Mouse (Mus musculus): ENCODE data around the gene Ak3. TPM values are rescaled to one million over a fixed set of nuclear protein-coding genes. Genes with fewer than 3 reads are reported as not detected.
"Not testable (repeated sequence)": the region's sequence is repeated elsewhere in the genome, so short reads cannot be mapped to it uniquely, and the experiment has no call there.

The Ak3 gene
- polyA plus RNA-seq, 1 experiment from 2014 or later, result 101 TPM

- WGBS, result 89% methylated on average over 12 of the region's 12 CpGs
- Histone ChIP-seq H3K36me3 (peaks cover 13% of the 10 kb centered on the region), H3K9me3 (no peaks in the 10 kb centered on the region), H3K4me3 (replicated peaks) (no peak overlapping the region), H3K4me1 (replicated peaks) (no peaks in the 10 kb centered on the region), H3K4me2 (replicated peaks) (no peak overlapping the region), H3K27me3 (replicated peaks) (no peaks in the 10 kb centered on the region), H3K27ac (no peak overlapping the region), H3K9ac (no peak overlapping the region)
- no peak for ATAC-seq
Observed at GRCm38 (mm10) chr19:29011355-29011990, 36.3 kb downstream of the Ak3 start.

- H3K9me3 ChIP-seq, result no peaks in the 10 kb centered on the region
- no peak overlapping the region for H3K4me3 ChIP-seq (replicated peaks)
- peaks cover 9% of the 10 kb centered on the region for H3K36me3 ChIP-seq
- no peaks in the 10 kb centered on the region for H3K4me1 ChIP-seq (replicated peaks)
- H3K27me3 ChIP-seq (replicated peaks), result no peaks in the 10 kb centered on the region
- ATAC-seq, result no peak
- no peak overlapping the region for H3K4me2 ChIP-seq (replicated peaks)
- no peak overlapping the region for H3K27ac ChIP-seq
- no peak overlapping the region for H3K9ac ChIP-seq
- 94% methylated on average over 11 of the region's 11 CpGs for WGBS
Observed at GRCm38 (mm10) chr19:29009046-29009445, 38.7 kb downstream of the Ak3 start.

- 83% methylated on average over 3 of the region's 3 CpGs for WGBS
- no peaks in the 10 kb centered on the region for H3K27me3 ChIP-seq (replicated peaks)
- no peak overlapping the region for H3K4me2 ChIP-seq (replicated peaks)
- H3K9me3 ChIP-seq, result no peaks in the 10 kb centered on the region
- H3K4me1 ChIP-seq (replicated peaks), result no peaks in the 10 kb centered on the region
- H3K36me3 ChIP-seq, result peaks cover 9% of the 10 kb centered on the region
- no peak overlapping the region for H3K27ac ChIP-seq
- H3K9ac ChIP-seq, result no peak overlapping the region
- no peak overlapping the region for H3K4me3 ChIP-seq (replicated peaks)
- ATAC-seq, result no peak
Observed at GRCm38 (mm10) chr19:29008069-29008706, 39.6 kb downstream of the Ak3 start.

- H3K9me3 ChIP-seq; H3K4me1 ChIP-seq (replicated peaks); H3K4me2 ChIP-seq (replicated peaks); H3K36me3 ChIP-seq; H3K9ac ChIP-seq; H3K27ac ChIP-seq; H3K27me3 ChIP-seq (replicated peaks); ATAC-seq; H3K4me3 ChIP-seq (replicated peaks): not testable (repeated sequence)
- 95% methylated on average over 16 of the region's 16 CpGs for WGBS
Observed at GRCm38 (mm10) chr19:29000321-29000720, 47.4 kb downstream of the Ak3 start.

GRCm38 (mm10) chr19:28997976-28998630, 49.7 kb downstream of the Ak3 start:
- Histone ChIP-seq H3K4me2 (replicated peaks) (no peak overlapping the region), H3K9ac (no peak overlapping the region), H3K9me3 (no peaks in the 10 kb centered on the region), H3K36me3 (peaks cover 11% of the 10 kb centered on the region; the same call in 1 of the 2 replicates), H3K4me1 (replicated peaks) (no peaks in the 10 kb centered on the region), H3K27ac (no peak overlapping the region), H3K27me3 (replicated peaks) (no peaks in the 10 kb centered on the region), H3K4me3 (replicated peaks) (no peak overlapping the region)
- no peak for ATAC-seq
- 75% methylated on average over 4 of the region's 4 CpGs for WGBS

GRCm38 (mm10) chr19:28995366-28995765, 52.4 kb downstream of the Ak3 start:
- Histone ChIP-seq H3K4me3 (replicated peaks) (no peak overlapping the region), H3K27ac (no peak overlapping the region), H3K4me1 (replicated peaks) (peaks cover 6% of the 10 kb centered on the region; the same call in 1 of the 2 replicates), H3K27me3 (replicated peaks) (no peaks in the 10 kb centered on the region), H3K36me3 (0 out of 2 replicates have a peak, but pooled peaks cover 11% of the 10 kb centered on the region), H3K9ac (no peak overlapping the region), H3K9me3 (no peaks in the 10 kb centered on the region), H3K4me2 (replicated peaks) (no peak overlapping the region)
- 89% methylated on average over 5 of the region's 5 CpGs for WGBS
- no peak for ATAC-seq

- no peak for ATAC-seq
- Histone ChIP-seq H3K4me2 (replicated peaks) (no peak overlapping the region), H3K4me3 (replicated peaks) (no peak overlapping the region), H3K36me3 (0 out of 2 replicates have a peak, but pooled peaks cover 11% of the 10 kb centered on the region), H3K27ac (no peak overlapping the region), H3K4me1 (replicated peaks) (peaks cover 6% of the 10 kb centered on the region; the same call in 1 of the 2 replicates), H3K9me3 (no peaks in the 10 kb centered on the region), H3K9ac (no peak overlapping the region), H3K27me3 (replicated peaks) (no peaks in the 10 kb centered on the region)
- WGBS, result 74% methylated on average over 7 of the region's 7 CpGs
Observed at GRCm38 (mm10) chr19:28994870-28995269, 52.9 kb downstream of the Ak3 start.

GRCm38 (mm10) chr19:28991391-28991790, 56.4 kb downstream of the Ak3 start:
- ATAC-seq, result no peak
- Histone ChIP-seq H3K27me3 (replicated peaks) (no peaks in the 10 kb centered on the region), H3K4me3 (replicated peaks) (peak overlapping the region; percentile 89), H3K4me1 (replicated peaks) (peaks cover 6% of the 10 kb centered on the region; the same call in 1 of the 2 replicates), H3K9me3 (no peaks in the 10 kb centered on the region), H3K27ac (no peak overlapping the region), H3K36me3 (0 out of 2 replicates have a peak, but pooled peaks cover 11% of the 10 kb centered on the region), H3K9ac (peak overlapping the region; percentile 90), H3K4me2 (replicated peaks) (peak overlapping the region; percentile 75)
- 68% methylated on average over 5 of the region's 5 CpGs for WGBS

GRCm38 (mm10) chr19:28990590-28991221, 57.1 kb downstream of the Ak3 start:
- Histone ChIP-seq H3K36me3 (0 out of 2 replicates have a peak, but pooled peaks cover 6% of the 10 kb centered on the region), H3K27ac (peak overlapping the region; percentile 88), H3K4me2 (replicated peaks) (peak overlapping the region; percentile 75), H3K4me1 (replicated peaks) (peaks cover 6% of the 10 kb centered on the region; the same call in 1 of the 2 replicates), H3K9me3 (no peaks in the 10 kb centered on the region), H3K4me3 (replicated peaks) (peak overlapping the region; percentile 89), H3K9ac (peak overlapping the region; percentile 90), H3K27me3 (replicated peaks) (no peaks in the 10 kb centered on the region)
- under 1% methylated on average over 41 of the region's 41 CpGs for WGBS
- peak; percentile 75 for ATAC-seq

- peak within 1 kb of the TSS; percentile 88 for H3K27ac ChIP-seq
- 0% methylated on average over 37 of the region's 37 CpGs for WGBS
Observed at GRCm38 (mm10) chr19:28990194-28990589, 57.6 kb downstream of the Ak3 start, which contains the start of gene Cdc37l1. Gene Cdc37l1, plus strand, starts transcription at chr19:28990352.

GRCm38 (mm10) chr19:28989515-28989914, 58.2 kb downstream of the Ak3 start:
- Histone ChIP-seq H3K36me3 (no peaks in the 10 kb centered on the region), H3K4me2 (replicated peaks) (peak overlapping the region; percentile 75), H3K9me3 (no peaks in the 10 kb centered on the region), H3K9ac (peak overlapping the region; percentile 90), H3K4me1 (replicated peaks) (peaks cover 6% of the 10 kb centered on the region; the same call in 1 of the 2 replicates), H3K4me3 (replicated peaks) (peak overlapping the region; percentile 89), H3K27me3 (replicated peaks) (no peaks in the 10 kb centered on the region), H3K27ac (no peak overlapping the region)
- no peak for ATAC-seq
- WGBS, result 49% methylated on average over 8 of the region's 8 CpGs

More at GRCm38 (mm10) chr19:28990194-28990589, 57.6 kb downstream of the Ak3 start, which contains the start of gene Cdc37l1:
- ATAC-seq, result peak; percentile 99
- Histone ChIP-seq H3K4me3 (replicated peaks) (peak within 1 kb of the TSS; percentile 89), H3K9me3 (no peaks in the 10 kb centered on the region), H3K36me3 (0 out of 2 replicates have a peak, but pooled peaks cover 2% of the 10 kb centered on the region), H3K9ac (peak within 1 kb of the TSS; percentile 90), H3K4me1 (replicated peaks) (peaks cover 6% of the 10 kb centered on the region; the same call in 1 of the 2 replicates), H3K27me3 (replicated peaks) (no peaks in the 10 kb centered on the region), H3K4me2 (replicated peaks) (peak within 1 kb of the TSS; percentile 75)

GRCm38 (mm10) chr19:28982617-28983016, 65.1 kb downstream of the Ak3 start:
- no peak overlapping the region for H3K27ac ChIP-seq
- 62% methylated on average over 7 of the region's 7 CpGs for WGBS

More at GRCm38 (mm10) chr19:28982617-28983016, 65.1 kb downstream of the Ak3 start:
- Histone ChIP-seq H3K9ac (no peak overlapping the region), H3K4me3 (replicated peaks) (no peak overlapping the region), H3K27me3 (replicated peaks) (no peaks in the 10 kb centered on the region), H3K36me3 (no peaks in the 10 kb centered on the region), H3K9me3 (no peaks in the 10 kb centered on the region), H3K4me1 (replicated peaks) (no peaks in the 10 kb centered on the region), H3K4me2 (replicated peaks) (no peak overlapping the region)
- no peak for ATAC-seq
